Mouse (Mus musculus): ENCODE measurements at regions not wholly inside any gene's neighbourhood (a gene's known extent, or its start where the extent isn't known, plus 50 kb on each side); places are given as distances from the start of the nearest gene placed in this dataset.

DNA sequence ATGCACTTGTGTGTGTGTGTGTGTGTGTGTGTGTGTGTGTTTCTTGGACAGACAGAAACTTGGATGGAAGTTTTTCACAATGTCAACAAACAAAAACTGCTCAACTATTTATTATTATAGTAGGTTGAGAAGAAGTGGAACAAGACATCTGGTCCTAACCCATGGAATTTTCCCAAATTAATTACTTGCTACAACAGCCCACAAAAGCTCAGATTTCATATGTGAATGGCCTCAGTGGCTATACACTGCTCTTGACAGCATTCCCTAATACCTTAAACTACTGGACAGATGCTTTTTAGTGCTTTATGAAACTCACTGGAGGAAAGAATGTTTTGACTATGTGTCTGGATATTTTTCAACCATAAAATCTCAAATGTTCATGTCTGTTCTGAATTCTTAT lies 2009.5 kb upstream of the Pcdh17 start:
- DNase-seq, result no peak

GRCm38 (mm10) chr14:82448856-82449255 lies 1994.5 kb upstream of the Pcdh17 start:
- DNase-seq, result peak; percentile 55 to 73

GRCm38 (mm10) chr14:82453431-82453830 lies 1989.9 kb upstream of the Pcdh17 start:
- DNase-seq, result peak; percentile 8 to 22

GRCm38 (mm10) chr14:82466708-82467107 lies 1976.7 kb upstream of the Pcdh17 start:
- DNase-seq, result no peak

Measured in cerebellum, postnatal 14 days (tissue).